Mouse (Mus musculus): ENCODE results near the gene Surf2. TPM values are rescaled to one million over a fixed set of nuclear protein-coding genes. Genes with fewer than 3 reads are reported as not detected.

The Surf2 gene
- total RNA-seq, 2 experiments from 2014 or later, result 55.3 to 62.8 TPM

DNA sequence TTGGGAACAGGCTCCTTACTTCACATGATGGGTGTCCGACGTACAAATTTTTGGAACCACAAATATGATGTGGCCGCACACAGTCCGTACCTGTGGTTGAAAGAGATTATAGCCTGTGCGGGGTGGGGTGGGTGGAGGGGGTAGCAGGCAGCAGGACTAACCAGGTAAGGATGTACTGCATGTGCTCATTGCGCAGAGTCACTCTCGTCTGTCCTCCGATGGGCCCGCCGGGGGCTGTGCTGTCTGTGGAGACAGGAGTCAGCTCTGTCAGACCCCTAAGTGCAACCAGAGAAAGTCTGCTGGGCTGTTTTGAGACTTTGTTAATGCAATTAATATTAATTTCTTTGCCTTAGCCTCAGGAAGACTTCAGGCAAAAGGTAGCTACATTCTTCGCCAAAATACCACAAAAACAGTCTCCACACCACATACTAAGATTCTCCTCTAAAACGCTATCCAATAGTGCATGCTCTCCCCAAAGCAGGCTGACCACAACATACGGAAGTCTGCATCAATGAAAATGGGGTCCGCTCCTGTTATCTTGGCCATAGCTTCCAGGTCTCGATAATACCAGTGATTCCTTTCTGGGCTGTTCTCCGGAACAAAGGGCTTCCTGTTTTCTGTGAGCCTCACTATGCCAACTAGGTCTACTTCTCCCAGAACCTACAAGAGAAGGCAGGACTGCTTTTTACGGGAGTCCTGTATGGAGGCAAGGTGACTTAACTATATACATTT is 2.6 kb upstream of the Surf2 start:
- no peak for ATAC-seq (replicated peaks; ENCODE audit: poor library complexity)

DNA sequence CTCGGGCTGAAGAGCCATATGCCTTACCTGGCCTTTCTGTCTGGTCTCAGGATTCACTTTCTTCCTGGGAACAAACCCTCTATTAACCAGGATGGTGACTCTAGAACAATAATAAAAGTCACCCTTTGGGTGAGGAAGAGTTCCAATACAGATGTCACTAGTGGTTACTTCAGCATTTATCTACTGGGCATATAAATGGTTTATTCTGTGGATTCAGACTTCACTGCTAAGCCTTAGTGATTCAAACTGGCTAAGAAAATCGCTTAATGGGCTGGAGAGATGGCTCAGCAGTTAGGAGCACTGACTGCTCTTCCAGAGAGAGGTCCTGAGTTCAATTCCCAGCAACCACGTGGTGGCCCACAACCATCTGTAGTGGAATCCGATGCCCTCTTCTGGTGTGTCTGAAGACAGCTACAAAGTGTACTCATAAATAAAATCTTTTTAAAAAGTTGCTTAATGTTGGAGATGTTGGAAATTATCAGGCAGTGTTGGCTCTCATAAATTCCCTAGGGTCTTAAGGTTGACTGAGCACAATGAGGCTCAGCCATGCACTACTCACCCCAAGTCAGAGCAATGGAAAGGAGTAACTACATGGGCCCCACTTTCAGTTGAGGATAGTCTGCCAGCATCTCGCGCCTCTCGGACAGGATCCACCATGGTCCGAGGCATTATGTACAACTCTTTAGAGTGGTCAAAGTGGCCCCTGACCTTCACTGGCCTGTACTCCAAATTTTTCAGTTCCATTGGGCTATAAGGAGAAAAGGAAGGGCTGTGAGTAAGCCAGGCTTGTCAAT is 1.8 kb upstream of the Surf2 start:
- ATAC-seq (replicated peaks; ENCODE audit: poor library complexity), result no peak

DNA sequence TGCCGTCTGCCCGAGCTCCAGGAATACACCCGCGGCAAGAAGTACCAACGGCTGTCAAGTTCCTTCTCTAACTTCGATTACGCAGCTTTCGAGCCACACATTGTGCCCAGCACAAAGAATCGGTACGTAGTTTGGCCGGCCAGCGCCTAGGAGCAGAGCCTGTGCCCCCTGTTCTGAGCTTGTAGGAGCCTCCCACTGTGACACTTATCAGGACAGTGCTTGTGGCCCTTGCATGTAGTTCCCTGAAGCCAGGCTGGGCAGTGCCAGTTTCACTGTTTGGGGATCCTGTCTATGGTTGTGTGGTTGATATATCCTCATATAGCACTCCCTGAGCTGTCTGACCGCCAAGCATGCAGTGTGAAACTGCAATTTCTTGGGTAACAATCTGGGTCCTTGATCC is 571 bp downstream of the Surf2 start:
- ATAC-seq (replicated peaks; ENCODE audit: poor library complexity), result peak; percentile 24

DNA sequence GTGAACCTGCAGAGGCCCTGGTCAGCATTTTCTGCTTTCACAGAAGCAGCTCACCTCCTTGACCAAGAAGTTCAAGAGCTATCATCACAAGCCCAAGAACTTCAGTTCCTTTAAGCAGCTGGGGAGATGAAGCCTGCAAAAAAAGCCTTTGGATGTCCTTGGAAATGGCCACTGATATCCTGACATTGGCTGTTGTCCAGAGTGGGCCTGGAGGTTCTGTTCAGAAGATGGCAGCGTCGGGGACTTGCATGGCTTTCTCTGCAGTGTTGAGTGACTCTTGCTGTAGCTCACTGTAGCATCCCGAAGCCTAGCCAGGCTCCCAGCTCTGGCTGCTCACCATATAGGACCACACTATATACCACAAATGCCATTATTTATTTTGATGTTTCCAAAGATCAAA is 3.5 kb downstream of the Surf2 start:
- no peak for ATAC-seq (replicated peaks; ENCODE audit: poor library complexity)

DNA sequence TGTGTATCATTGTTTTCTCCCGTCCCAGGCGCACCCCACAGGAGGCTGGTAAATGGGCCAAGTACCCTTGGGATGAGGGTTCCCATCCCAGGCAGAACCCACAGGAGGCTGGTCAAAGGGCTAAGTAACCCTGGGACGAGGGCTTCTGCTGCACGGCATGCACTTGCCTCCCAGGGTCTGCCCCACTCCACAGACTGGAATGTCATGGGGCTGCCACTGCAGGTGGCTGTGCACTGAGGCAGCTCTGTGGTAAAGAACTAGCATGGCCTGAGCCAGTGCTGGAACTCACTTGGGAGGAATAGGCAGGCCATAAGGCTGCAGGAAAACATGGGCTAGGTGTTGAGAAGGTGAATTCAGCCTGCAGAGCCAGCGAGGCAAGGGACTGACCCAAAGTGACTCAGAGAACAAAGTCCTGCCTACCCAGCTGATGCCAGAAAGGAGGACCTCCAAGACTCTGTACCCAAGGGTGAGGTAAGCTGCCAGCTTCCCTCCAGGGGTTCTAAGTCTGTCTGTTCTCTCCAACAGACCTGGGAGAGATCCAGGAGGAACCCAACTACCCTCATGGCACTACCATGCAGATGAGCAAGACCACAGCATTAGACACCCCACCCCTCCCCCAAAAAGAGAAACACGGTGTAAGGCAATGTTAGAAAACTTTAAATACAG is 4.2 kb downstream of the Surf2 start:
- ATAC-seq (replicated peaks; ENCODE audit: poor library complexity), result no peak

DNA sequence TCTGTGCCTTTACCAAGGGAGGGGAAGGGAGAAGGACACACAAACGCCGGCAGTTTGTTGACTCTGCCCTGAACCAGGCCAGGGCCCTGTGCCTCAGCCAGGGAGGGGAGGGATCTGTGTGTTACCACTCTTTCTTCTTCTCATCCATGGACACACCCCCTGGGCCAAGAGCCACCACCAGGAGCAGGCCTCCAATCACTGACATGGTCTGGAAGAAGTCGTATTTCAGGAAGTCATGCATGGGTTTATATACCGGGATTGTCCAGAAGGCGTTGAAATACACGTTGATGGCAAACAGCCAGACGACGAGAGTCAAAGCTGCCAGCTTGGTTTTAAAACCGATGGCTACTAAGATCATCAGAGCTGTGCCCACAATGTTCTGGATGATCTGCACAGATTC is 5.6 kb downstream of the Surf2 start:
- ATAC-seq (replicated peaks; ENCODE audit: poor library complexity), result no peak

DNA sequence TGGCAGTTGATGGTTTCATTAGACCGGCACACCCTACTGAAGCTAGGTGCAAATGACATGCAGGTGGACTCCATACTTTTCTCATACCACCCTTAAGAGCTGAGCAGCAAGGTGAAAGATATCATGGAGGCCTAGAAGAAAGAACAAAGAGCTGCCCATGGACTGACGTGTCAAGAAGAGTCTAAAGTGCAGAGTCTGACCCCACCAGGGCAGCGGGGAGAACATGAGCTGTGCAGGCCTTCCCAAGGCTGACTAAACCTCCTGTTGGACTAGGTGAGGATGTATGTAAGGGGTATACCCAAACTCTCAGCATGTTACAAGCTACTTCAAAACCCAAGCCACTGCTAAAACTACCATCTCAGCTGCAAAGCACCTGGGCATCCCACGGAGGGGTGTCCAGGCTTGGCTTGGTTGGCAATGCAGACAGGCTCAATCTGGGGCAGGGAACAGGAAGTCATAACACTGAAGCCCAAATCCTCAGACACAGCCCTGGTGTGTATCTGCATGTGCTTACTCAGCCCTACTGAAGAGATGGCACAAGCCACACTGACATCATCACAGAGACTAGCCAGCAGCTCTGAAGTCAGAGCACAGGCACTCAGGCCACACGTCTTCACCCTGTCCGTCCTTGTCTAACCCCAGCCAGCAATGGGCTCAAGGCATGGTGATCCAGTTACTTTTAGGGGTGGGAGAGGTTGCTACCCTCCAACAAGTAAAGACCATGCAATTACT is 11.7 kb downstream of the Surf2 start:
- no peak for ATAC-seq (replicated peaks; ENCODE audit: poor library complexity)

DNA sequence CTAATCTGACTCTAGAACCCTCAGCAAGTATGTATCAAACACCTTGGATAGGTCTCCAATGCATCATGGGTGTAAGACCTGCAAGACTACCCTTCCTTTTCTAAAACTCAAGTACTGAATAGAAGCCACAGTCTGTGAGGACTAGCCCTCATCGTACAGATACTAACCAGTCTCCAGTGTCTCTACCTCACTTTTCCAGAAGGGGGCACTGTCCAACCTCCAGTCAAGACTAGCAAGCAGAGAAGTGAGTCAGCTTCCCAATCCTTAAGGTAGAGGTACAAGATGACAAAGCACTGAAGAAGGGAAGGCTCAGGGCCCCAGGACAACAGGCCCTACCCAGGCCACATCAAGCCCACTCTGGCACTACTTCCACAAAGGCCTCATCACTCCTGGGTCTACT is 14.2 kb downstream of the Surf2 start:
- ATAC-seq (replicated peaks; ENCODE audit: poor library complexity), result peak; percentile 54

DNA sequence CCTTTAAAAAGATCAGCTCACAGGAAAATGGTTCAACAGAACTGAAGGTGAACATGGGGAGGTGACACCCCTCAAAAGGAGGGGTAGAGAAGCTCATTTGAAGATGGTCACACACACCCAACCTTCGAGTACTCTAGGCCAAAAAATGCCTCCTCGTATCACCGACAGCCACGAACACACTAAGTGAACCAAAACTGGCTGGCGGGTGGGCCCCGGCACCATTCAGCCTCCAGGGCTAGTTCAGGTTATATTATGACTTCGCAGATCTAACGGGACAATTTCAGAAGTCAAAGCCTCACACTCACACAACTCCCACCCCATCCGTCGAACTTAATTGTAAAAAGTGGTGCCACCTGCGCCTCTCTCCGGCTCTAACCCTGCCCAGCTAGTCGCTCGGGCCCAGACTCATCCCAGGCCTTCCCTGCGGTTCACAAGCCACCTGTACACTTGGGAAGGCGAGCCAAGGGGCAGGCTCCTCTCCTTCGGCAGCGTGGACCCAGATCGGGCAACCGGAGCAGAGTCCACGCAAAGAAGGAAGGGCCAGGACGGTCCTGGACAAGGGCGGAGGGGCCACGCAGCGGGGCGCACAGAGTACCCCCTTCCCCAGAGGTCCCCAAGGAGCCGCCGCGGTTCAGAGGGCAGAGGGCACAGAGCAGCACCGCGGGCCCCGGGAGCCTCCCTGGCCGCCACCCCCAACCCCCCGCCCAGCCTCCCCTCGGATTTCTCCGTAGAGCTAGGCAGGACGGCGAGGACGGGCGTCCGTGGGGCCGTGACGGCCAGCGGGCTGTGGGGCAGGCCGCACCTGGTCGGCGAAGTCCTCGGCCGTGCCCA is 16.5 kb downstream of the Surf2 start:
- no peak for ATAC-seq (replicated peaks; ENCODE audit: poor library complexity)

DNA sequence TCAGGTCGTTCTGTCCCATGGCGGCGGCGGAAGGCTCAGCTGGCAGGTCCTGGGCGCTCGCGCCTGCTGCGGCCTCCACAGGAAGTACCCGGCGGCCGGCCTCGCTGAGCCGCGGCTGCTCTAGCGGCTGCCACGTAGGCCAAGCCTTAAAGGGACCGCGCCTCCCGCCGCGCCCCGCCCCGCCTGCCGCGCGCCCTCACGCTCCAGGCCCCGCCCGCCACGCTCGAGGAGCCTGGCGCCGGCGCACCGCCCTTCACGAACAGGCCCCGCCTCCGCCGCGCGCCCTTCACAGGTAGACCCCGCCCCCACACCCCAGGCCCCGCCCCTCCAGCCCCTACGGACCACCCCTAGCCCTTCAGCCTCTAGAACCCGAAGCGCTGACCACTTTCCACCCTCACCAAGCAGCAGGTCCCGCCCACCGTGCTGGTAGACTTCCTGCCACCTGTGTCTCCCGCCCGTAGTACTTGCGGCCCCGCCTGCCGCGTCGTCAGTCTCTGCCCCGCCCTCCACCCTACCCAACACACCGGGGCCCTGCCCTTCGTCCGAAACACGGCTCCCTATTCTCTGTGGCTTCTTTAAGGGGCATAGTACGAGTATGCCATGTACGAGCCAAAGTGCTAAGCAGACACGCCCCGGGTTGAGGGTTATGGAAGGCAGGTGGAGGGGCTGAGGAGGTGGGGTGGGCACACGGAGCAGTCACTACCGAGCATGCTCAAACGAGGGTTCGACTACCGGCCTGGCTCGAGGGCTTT is 17.3 kb downstream of the Surf2 start, which contains the start of the genes Surf4 and Stkld1:
Gene Surf4 (minus strand): TSS at position 625 of the 752 bp plus-strand sequence.
Gene Stkld1 (plus strand): TSS at position 744 of the 752 bp plus-strand sequence.
- peak; percentile 91 for ATAC-seq (replicated peaks; ENCODE audit: poor library complexity)

DNA sequence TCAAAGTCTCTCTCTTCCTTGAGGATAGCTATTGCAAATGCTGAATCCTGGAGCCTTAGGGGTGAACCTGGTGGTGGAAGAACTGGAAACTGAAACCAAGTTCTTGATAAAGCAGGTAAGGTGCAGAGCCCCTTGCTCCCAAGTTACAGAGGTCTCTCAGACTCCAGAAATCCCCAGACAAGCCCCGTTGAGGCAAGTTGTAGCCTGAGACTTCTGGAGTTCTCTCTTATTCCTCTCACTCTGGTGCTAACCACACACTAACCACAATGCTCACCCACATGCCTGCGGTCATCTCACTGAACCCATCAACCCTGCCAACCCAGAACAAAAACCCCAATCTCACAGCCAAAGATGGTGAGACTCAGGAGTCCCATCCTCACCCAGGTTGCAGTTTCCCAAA is 19.1 kb downstream of the Surf2 start:
- no peak for ATAC-seq (replicated peaks; ENCODE audit: poor library complexity)

DNA sequence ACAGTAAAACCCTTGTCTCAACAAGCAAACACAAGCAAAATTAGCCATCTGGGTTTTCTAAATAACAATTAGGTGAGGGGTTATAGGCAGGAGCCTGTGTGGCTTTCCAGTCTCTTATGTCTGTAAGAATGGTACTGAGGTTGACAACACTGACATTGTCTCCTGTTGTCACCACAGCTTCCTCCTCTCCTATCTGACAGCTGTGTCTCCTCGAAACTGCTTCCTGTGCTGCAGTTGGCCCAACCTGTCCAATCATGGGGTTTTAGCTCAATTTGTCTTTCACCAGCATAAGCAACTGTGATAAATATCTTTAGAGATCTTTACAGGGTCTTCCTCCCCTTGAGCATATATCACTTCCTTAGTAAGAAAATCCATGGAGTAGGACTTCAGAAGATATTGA is 20.3 kb downstream of the Surf2 start:
- no peak for ATAC-seq (replicated peaks; ENCODE audit: poor library complexity)

DNA sequence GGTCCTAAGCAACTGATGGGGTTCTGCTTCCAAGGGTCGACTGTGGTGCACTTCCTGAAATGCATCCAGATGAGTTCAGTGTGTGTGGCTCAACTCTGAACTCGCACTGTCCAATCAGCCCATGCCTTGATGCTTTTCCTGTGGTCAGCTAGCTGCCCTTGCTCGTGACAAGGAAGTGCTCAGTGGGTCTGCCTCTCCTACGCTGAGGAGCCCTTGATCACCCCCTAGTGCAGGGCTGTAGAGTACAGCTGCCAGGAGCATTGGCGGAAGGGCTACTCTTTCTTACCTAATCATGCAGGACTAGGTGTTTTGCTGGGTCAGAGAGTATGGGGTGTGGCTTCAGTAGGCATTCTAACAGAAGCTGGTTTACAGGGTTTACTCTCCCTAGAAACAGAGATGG is 25.4 kb downstream of the Surf2 start:
- peak; percentile 95 for ATAC-seq (replicated peaks; ENCODE audit: poor library complexity)

DNA sequence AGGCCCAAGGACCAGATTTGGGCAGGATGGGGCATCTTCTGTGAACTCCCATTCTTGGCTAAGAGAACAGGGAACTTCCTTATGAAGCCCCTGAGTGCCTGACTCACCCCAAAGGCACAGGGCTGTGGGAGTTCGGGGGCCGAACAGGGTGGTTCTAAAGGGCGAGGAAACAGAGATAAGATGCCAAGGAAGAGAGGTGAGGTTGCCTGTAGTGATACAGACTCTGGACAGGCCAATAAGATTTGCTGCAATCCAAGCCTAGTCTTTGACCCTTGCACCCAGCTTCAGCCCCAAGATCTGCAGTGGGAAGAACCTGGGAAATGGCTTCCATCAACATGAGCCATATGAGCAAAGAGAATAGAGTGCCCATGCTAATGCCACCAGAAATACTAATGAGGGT is 27.1 kb downstream of the Surf2 start:
- ATAC-seq (replicated peaks; ENCODE audit: poor library complexity), result no peak

DNA sequence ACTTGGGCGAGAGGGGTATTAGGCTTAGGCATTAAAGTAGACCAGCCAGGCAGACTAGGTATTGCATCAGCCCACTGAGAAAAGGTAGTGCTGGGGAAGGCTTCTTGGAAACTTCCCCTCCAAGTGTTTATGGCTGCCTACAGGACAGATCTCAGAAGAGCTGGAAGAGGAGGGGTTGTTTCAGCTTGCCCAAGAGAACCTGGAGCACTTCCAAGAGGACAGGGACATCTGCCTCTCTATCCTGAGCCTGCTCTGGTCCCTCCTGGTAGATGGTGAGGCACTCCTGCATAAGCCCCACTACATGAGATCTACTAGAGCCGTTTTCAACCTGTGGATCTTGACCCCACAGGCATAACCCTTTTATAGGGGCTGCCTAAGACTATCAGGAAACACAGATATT is 34.2 kb downstream of the Surf2 start:
- ATAC-seq (replicated peaks; ENCODE audit: poor library complexity), result no peak

DNA sequence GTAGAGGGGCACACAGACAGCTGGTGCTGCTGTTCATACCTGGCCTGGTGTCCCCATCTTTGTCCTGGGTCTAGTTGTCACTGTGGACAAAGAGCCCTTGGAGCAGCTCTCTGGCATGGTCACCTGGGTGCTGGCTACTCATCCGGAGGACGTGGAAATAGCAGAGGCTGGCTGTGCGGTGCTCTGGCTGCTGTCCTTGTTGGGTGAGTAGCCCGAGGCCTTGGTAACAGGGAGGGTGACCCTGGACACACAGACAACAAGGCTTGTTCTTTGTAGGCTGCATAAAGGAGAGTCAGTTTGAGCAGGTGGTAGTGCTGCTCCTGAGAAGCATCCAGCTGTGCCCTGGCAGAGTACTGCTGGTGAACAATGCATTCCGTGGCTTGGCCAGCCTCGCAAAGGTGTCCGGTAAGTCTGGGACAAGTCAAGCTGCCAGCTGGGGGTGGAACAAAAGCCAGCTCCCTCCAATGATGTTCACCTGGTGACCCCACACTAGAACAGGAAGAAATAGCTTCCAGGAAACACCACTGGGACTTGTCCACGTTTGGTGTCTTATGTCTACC is 35.3 kb downstream of the Surf2 start:
- ATAC-seq (replicated peaks; ENCODE audit: poor library complexity), result no peak

DNA sequence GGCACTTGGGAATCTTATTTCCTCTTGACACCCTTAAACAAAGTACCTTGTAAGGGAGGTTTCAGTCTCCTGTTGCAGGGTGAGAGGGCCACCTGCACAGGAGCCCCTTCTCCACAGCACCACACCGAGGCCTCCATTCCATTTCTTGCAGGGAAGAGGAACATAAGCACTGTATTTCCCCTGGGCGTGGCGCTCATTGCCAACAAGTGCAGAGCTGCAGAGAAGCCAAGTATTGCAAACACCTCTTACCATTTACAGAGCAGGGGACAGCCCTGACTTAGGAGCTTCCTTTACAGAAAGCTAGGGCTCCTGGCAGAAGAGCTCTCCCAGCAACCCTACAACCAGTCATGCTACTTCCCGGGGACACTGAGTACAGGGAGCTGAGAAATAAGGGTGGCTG is 36.0 kb downstream of the Surf2 start:
- no peak for ATAC-seq (replicated peaks; ENCODE audit: poor library complexity)

DNA sequence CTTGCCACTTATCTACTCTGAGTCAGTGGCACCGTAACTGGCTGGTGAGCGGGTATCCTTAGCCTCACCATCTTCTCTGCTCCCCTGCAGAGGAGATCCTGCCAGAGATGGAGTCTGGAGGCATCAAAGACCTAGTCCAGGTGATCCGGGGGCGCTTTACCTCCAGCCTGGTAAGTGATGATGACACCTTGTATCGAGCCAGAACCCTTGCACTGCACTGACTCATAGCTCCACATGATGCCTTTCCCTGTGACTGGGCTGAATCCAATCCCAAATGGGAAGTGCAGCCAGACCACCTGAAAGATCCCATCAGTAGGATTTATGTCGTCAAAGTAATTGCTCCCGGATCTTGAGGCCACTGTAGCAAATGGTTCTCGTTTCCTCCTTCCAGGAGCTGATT is 36.7 kb downstream of the Surf2 start:
- ATAC-seq (replicated peaks; ENCODE audit: poor library complexity), result no peak

DNA sequence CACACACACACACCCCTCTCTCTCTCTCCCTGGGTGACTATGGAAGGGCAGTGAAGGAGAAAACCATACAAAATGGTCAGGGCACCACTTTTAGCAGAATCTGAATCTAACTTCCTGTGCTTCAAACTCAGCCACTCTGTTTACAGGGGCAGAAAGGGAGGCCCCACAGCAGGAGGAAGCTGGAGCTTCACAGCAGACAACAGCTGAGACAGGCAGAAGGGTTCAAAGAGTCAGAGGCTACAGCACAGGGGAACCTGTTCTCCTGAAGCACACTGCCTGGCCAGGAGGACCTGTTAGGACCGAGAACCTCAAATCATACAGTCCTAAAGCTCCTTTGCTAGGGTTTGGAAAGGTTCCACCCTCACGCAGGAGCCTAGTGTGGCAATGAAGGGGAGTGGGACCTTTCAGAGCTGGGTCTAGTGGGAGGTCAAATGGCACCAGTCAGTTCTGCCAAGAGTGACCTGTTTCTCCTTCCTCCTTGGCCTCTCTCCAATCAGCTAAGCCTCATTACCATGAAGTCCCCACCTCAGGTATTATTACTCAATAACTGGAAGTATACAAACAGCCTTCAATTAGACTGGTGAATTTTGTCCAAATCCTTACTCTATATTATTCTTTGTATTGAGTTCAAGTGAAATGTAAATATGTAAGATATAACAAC is 38.7 kb downstream of the Surf2 start:
- ATAC-seq (replicated peaks; ENCODE audit: poor library complexity), result no peak
